Mouse (Mus musculus) T-helper 2 cell (primary cell): ENCODE results near the gene Kcnb1.
"Not testable (repeated sequence)": the region's sequence is repeated elsewhere in the genome, so short reads cannot be mapped to it uniquely, and the experiment has no call there.

Source experiments
- in situ Hi-C: fragments of 300-600 bp; cut with MboI, MseI; formaldehyde crosslinking; loops from one replicate; pipeline ENCODE4 v1.15.1; 2025; ENCODE audit warnings: high pct_unique_total_duplicates

The Kcnb1 gene

GRCm38 (mm10) chr2:167205918-167206629 is 16.1 kb upstream of the Kcnb1 start:
- in situ Hi-C loops, result no loop called here

GRCm38 (mm10) chr2:167204686-167205085 is 14.7 kb upstream of the Kcnb1 start:
- in situ Hi-C loops, result not testable (repeated sequence)

- in situ Hi-C loops, result no loop called here
Measured at GRCm38 (mm10) chr2:167203505-167204166, 13.7 kb upstream of the Kcnb1 start.

- in situ Hi-C loops, result no loop called here
Measured at GRCm38 (mm10) chr2:167201463-167202291, 11.7 kb upstream of the Kcnb1 start.

- in situ Hi-C loops, result loop anchor here (5.0 kb wide), 1 partner anchor 77 kb away; no protein-coding TSS in a partner anchor
Measured at GRCm38 (mm10) chr2:167198660-167199427, 8.9 kb upstream of the Kcnb1 start.

GRCm38 (mm10) chr2:167193361-167193760 is 3.4 kb upstream of the Kcnb1 start:
- in situ Hi-C loops, result no loop called here

GRCm38 (mm10) chr2:167189291-167190075 is 472 bp downstream of the Kcnb1 start:
- in situ Hi-C loops, result no loop called here

- in situ Hi-C loops, result no loop called here
Measured at GRCm38 (mm10) chr2:167188315-167189207, 1.4 kb downstream of the Kcnb1 start.

- in situ Hi-C loops, result no loop called here
Measured at GRCm38 (mm10) chr2:167187119-167187518, 2.8 kb downstream of the Kcnb1 start.

GRCm38 (mm10) chr2:167186544-167186943 is 3.4 kb downstream of the Kcnb1 start:
- in situ Hi-C loops, result no loop called here

GRCm38 (mm10) chr2:167186003-167186402 is 4.0 kb downstream of the Kcnb1 start:
- in situ Hi-C loops, result no loop called here

GRCm38 (mm10) chr2:167185432-167185831 is 4.5 kb downstream of the Kcnb1 start:
- in situ Hi-C loops, result no loop called here

- in situ Hi-C loops, result no loop called here
Measured at GRCm38 (mm10) chr2:167181662-167182389, 8.1 kb downstream of the Kcnb1 start.

GRCm38 (mm10) chr2:167181096-167181495 is 8.9 kb downstream of the Kcnb1 start:
- in situ Hi-C loops, result no loop called here

GRCm38 (mm10) chr2:167179301-167179700 is 10.7 kb downstream of the Kcnb1 start:
- in situ Hi-C loops, result no loop called here

- in situ Hi-C loops, result no loop called here
Measured at GRCm38 (mm10) chr2:167177231-167177641, 12.7 kb downstream of the Kcnb1 start.

GRCm38 (mm10) chr2:167175284-167175683 is 14.7 kb downstream of the Kcnb1 start:
- in situ Hi-C loops, result no loop called here

- in situ Hi-C loops, result no loop called here
Measured at GRCm38 (mm10) chr2:167173051-167173875, 16.7 kb downstream of the Kcnb1 start.
